Mouse (Mus musculus): Measurements from ENCODE around the gene F2rl3. TPM values are rescaled to one million over a fixed set of nuclear protein-coding genes. Genes with fewer than 3 reads are reported as not detected.

The F2rl3 gene
- 11.7 TPM for polyA plus RNA-seq (2017; shearing (Covaris generic))

GRCm38 (mm10) chr8:72761322-72762051, at the start of gene F2rl3:
Gene F2rl3, plus strand, starts transcription at chr8:72761880.

GRCm38 (mm10) chr8:72722769-72723650, 38.7 kb upstream of the F2rl3 start, which contains the start of gene Sin3b:
Gene Sin3b, plus strand, starts transcription at chr8:72723285.

Other genes with a start within 250 kb of the F2rl3 start
- 19.1 TPM for gene Med26, start 213.6 kb upstream of the F2rl3 start, polyA plus RNA-seq (2017; shearing (Covaris generic))
- gene Smim7, start 190.8 kb upstream of the F2rl3 start, polyA plus RNA-seq (2017; shearing (Covaris generic)): 57.7 TPM
- 2.4 TPM for gene Tmem38a, start 189.8 kb upstream of the F2rl3 start, polyA plus RNA-seq (2017; shearing (Covaris generic))
- 0.08 TPM for gene Nwd1, start 115.2 kb upstream of the F2rl3 start, polyA plus RNA-seq (2017; shearing (Covaris generic))
- 203 TPM for gene Sin3b, start 38.6 kb upstream of the F2rl3 start, polyA plus RNA-seq (2017; shearing (Covaris generic))

Data from CD4-positive, CD25-positive, alpha-beta regulatory T cell (primary cell).